27 mouse cellular contexts compared by ENCODE assay signal in the genomic region with DNA sequence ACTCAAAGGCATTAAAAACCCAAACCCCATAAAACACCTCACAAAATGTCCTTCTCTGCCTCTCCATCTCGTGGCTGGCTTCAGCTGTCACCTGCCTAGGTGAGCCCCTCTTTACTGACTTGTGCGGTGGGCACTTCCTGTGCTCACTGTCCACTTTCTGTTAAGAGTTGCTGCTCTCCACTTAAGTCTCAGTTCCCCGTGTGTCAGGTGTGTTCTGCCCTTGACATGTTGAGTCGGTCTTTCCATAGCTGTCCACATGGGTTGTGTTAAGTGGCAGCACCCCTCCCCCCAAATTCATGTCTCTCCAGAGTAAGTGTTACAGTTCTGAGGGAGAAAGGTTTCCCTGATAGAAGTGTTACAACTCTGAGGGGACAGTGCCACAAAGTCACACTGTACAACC.
"Had no signal": no experiment of that assay in that cellular context is flagged by ENCODE, and none has a peak within 500 bp of the region (broad histone marks: within the 10 kb centered on the region; RNA-seq: fewer than 3 reads in every experiment).

No protein-coding gene starts in this region.

- H3K4me2 ChIP-seq: limb, embryonic 12.5 days; limb, embryonic 13.5 days; limb, embryonic 15.5 days; lung, embryonic 14.5 days; lung, embryonic 15.5 days; midbrain, embryonic 11.5 days; midbrain, embryonic 12.5 days; midbrain, embryonic 13.5 days; midbrain, embryonic 15.5 days had no signal

- ATAC-seq: liver, postnatal 0 days; lung, postnatal 0 days; midbrain, embryonic 13.5 days; midbrain, embryonic 15.5 days; midbrain, embryonic 16.5 days had no signal

- H3K27ac ChIP-seq: left cerebral cortex, adult 2 months; limb, embryonic 10.5 days; limb, embryonic 12.5 days; limb, embryonic 13.5 days; limb, embryonic 15.5 days; lung, embryonic 15.5 days; macrophage; midbrain, embryonic 10.5 days; midbrain, embryonic 12.5 days; midbrain, embryonic 13.5 days; midbrain, embryonic 15.5 days had no signal

- H3K9me3 ChIP-seq: limb, embryonic 10.5 days; limb, embryonic 12.5 days; limb, embryonic 13.5 days; limb, embryonic 15.5 days; liver, embryonic 13.5 days; lung, embryonic 15.5 days; megakaryocyte, embryonic 14.5 days; midbrain, embryonic 10.5 days; midbrain, embryonic 12.5 days; midbrain, embryonic 13.5 days; midbrain, embryonic 15.5 days had no signal

- H3K27me3 ChIP-seq: limb, embryonic 15.5 days; liver, embryonic 13.5 days; lung, embryonic 15.5 days; megakaryocyte, embryonic 14.5 days; midbrain, embryonic 12.5 days; midbrain, embryonic 13.5 days; midbrain, embryonic 15.5 days had no signal

- H3K4me3 ChIP-seq: left cerebral cortex, adult 2 months; limb, embryonic 10.5 days; limb, embryonic 12.5 days; limb, embryonic 13.5 days; limb, embryonic 15.5 days; liver, embryonic 13.5 days; lung, embryonic 15.5 days; midbrain, embryonic 10.5 days; midbrain, embryonic 12.5 days; midbrain, embryonic 13.5 days; midbrain, embryonic 15.5 days; myocyte had no signal

- H3K9ac ChIP-seq: limb, embryonic 12.5 days; limb, embryonic 13.5 days; limb, embryonic 15.5 days; liver, postnatal 0 days; lung, embryonic 14.5 days; lung, embryonic 15.5 days; midbrain, embryonic 12.5 days; midbrain, embryonic 13.5 days; midbrain, embryonic 15.5 days had no signal

- DNase-seq: left cerebral cortex, postnatal 4 days; liver, embryonic 13.5 days; liver, postnatal 0 days; lung, adult 18-20 months; lung, adult 2 months; lung, embryonic 14.5 days; lung, postnatal 10 days; lung, postnatal 14 days; lung, postnatal 36 days; lung, postnatal 4 days; midbrain, embryonic 14.5 days had no signal

- H3K4me1 ChIP-seq: limb, embryonic 12.5 days; limb, embryonic 15.5 days had no signal

- H3K36me3 ChIP-seq: limb, embryonic 10.5 days; limb, embryonic 12.5 days; limb, embryonic 13.5 days; limb, embryonic 15.5 days; liver, embryonic 13.5 days; lung, embryonic 15.5 days; midbrain, embryonic 10.5 days; midbrain, embryonic 12.5 days; midbrain, embryonic 13.5 days; midbrain, embryonic 15.5 days had no signal
